Mouse (Mus musculus) kidney, postnatal 36 days (tissue): ENCODE measurements around the gene Rgs11.

Source experiments
- DNase-seq, 2 experiments: peaks; one replicate each; pipeline ENCODE4 v3.0.0; 2021 to 2022; ENCODE audit warnings: mixed read lengths in 2 of 2

Gene Rgs11

GRCm38 (mm10) chr17:26232863-26233262, 30.1 kb downstream of the Rgs11 start:
- peak in 1 of 2 experiments; percentile 40 for DNase-seq

DNA sequence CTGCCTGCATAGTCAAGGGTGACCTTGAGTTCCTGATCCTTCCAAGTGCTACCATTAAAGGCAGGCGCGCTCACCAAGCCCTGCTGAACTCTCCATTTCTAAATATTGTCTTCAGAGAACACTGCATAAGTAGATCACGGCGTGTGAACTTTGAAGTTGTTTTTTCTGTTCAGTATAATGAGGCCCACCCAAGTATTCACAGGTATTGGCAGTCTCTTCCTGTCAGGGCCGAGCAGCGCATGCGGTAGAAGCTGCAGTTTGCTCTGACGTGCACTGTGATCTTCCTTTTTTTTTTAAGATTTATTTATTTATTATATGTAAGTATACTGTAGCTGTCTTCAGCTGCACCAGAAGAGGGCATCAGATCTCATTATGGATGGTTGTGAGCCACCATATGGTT, 31.6 kb downstream of the Rgs11 start:
- no peak for DNase-seq

GRCm38 (mm10) chr17:26235077-26235815, 32.5 kb downstream of the Rgs11 start:
- no peak for DNase-seq

DNA sequence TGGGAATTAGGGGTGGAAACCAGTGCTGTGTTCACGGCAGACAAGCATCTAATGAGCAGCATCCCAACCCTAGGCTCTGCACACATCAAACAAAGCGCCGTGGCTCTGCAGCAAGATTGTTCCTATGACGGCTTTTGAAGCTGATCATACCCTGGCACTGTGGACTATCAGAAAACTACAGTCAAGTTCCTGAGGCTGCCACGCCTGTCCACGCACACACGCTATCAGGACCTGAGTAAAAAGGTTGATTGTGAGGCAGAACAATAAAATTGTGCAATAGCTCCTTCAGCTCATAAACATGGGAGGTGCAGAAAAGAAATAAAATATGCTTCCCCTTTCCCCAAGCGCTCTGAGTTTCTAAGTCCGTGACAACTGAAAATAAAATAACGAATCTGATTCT, 34.9 kb downstream of the Rgs11 start:
- no peak for DNase-seq

DNA sequence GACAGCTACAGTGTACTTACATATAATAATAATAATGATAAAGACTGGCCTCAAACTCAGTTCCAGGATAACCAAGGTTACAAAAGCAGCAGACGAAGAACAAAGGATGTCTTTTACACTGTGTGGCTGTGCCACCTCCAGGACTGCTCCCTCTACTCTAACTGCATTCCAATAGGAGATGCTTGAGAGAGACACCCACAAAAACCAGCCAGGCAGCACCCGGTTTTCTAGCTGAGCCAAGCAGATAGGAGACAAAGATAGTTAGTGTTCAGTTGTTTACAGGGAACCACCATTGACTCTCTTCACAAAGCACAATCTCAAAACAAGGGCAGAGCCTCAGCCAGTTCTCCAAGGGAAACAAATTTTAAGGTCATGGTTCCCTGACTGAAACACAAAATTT, 36.8 kb downstream of the Rgs11 start:
- no peak for DNase-seq

DNA sequence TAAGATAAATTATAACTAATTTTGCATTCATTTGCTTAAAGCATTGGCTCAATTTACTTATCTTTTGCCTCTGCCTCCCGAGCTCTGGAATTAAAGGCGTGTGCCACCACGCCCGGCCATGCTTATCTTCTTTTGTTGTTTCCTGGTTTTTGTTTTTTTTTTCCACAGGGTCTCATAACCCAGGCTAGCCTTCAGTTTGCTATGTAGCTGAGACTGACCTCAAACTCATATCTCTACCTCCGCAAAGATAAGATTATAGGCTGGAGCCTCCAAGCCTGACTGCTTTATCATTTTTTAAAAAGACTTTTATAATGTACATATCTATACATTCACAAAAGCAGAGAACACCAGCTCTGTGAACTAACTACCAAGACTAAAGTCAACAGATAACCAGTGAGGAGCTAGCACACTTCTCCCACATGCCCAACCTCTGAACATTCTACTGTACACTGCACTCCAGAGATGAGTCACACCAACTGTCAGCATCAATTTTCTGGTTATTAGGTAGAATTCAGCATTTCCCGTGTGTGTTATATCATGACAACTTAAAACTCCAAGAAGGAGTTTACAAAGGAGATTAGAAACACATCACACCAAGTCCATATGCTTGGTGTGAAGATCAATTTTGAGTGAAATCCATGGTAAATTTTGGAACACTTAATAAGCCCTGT, 37.5 kb downstream of the Rgs11 start:
- no peak for DNase-seq

GRCm38 (mm10) chr17:26240990-26241389, 38.2 kb downstream of the Rgs11 start:
- no peak for DNase-seq

DNA sequence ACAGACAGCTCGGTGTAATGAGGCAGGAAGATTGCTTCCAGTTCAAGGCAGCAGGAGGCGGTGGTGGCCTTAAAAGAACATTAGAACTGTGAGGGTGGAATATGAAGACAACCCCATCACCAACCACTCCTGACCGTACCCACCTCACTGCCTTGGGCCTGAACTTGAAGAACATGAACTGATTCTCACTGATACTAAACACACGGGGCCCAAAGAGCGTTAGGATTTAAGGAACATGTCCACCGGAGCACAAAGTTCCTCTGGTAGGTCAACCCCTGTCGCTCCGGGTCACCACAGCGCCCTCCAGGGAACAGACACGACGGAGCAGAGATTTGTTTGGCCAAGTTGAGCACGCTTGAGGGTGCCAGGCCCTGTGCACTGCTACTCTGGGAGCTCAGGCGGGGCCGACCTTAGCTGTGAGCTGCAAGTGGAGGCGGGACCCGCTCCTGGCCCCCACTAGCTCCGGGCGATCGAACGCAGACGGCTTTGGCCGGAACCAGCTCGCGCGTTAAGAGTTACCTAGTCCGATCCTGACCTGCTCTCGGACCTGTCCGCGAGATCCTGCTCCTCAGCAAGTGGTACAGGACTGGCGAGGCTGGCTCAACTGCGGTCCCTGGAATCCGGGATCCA, 40.8 kb downstream of the Rgs11 start:
- DNase-seq: peak; percentile 80 to 86

DNA sequence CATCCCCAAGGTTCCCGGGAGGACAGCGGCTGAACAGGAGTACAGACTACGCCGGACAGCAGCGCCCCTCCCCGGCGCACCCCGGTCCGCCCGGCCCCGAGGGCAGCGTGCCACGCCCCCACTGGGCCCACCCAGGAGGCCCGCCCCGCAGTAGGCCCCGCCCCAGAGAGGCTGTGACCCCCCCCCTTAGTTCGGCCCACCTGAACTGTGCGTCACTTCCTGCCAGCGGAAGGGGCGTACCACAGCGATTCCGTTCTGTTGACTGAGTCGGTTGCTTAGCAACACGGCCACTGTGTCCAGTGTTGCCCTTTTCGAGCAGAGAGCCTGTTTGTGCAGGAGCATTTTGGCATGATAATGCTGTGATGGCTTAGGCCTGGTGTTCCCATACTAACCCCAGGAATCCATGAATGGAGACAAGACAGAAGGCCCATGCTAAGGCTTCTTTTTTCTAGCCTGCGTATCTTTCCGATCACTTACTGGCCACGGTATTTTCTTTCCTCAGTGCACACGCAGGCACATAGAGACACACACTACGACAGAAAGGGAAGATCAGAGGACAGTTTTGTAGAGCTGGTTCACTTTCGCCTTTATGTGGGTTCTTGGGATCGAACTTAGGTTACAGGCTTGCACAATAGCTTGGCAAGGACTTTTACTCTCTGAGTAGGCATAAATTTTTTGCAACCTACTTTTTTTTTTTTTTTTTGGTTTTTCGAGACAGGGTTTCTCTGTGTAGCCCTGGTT, 41.5 kb downstream of the Rgs11 start, which contains the start of gene Fam234a:
Fam234a (minus strand) TSS at position 142 of the 741 bp plus-strand sequence.
- DNase-seq: peak; percentile 98

DNA sequence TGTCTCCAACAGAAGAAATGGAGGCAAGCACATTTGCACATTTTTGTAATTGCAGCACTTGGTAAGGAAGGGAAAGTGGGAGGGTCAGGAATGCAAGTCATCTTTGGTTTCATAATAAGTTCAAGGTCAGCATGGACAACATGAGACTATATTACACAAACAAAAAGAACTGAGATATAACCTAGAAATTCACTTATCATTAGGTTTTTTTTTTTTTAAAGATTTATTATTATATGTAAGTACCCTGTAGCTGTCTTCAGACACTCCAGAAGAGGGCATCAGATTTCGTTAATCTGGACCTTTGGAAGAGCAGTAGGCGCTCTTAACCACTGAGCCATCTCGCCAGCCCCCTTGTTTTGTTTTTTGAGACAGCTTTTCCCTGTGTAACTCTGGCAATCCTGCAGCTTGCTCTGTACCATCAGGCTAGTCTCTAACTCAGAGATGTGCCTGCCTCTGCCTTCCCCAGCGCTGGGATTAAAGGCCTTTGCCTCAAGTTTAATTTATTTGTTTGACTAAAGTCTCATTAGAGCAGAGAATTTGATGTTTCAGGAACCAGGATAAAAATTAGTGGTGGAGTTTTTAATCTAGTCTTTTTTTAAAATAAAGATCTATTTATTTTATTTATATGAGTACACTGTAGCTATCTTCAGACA, 49.3 kb downstream of the Rgs11 start:
- no peak for DNase-seq

DNA sequence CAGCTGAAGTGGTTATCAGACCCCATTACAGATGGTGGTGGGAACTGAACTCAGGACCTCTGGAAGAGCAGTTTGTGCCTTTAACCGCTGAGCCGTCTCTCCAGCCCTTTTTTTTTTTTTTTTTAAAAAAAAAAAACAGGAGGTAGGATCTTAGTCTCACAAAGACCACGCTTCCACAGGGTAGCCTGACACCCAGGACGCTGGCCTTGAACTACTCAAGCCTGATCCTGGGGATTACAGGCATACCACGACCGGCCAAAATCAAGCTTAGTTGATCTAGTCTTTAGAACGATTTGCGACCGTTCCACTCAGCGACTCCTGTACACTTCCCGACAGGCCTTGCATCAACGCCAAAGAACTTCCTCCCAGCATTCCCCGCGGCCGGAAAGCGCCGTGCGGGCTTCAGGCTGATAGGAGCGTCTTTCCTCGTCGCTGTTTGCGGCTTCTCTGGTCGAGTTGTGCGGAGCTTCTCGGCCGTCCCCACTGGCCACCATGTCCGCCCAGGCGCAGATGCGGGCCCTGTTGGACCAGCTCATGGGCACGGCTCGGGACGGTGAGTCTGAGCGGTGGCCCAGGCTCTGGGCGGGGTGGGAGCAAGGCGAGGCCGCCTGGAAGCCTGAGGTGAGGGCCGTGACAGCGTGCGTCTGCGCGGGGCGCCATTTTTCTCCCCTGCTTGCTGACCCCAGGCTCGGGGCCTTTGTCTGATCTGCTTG, 49.9 kb downstream of the Rgs11 start, which contains the start of gene Luc7l:
Luc7l (plus strand) TSS at position 358 of the 713 bp plus-strand sequence.
- peak; percentile 96 to 97 for DNase-seq

- no peak for DNase-seq
Observed at GRCm38 (mm10) chr17:26253399-26253798, 50.6 kb downstream of the Rgs11 start.

GRCm38 (mm10) chr17:26255313-26255712, 52.6 kb downstream of the Rgs11 start:
- DNase-seq: no peak
